In the genomic region with DNA sequence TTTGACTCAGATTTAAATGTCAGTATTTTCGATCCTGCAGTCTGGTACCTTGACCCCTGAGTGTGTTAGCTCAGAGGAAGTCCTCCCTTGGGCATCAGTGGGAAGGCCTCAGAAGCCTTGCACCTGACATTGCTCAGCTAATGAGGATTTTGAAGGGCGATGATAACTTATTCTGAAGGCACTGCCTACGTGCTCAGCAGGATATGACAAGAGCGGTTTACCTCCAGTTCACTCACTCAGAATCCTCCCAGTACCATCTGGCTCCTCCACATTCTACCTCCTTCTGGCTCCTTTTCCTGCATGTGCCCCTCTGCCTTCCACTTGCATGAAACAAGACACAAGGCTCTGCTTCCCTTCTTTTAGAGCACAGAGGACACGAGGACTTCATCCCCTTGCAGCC, we compare ENCODE assay signal across 26 mouse cellular contexts.
DNase-seq lines count a peak whose midpoint lies in the region; ATAC-seq and TF ChIP-seq lines count a peak whose summit lies in the region.
"Had no signal": no experiment of that assay in that cellular context is flagged by ENCODE, and none has a peak within 500 bp of the region (broad histone marks: within the 10 kb centered on the region; RNA-seq: fewer than 3 reads in every experiment).

No protein-coding gene starts in this region.

- H3K9me3 ChIP-seq in hindbrain, embryonic 16.5 days (ENCODE audit: control insufficient read depth, low read length) = no peaks in the 10 kb centered on the region
- H3K9me3 ChIP-seq in hindbrain, embryonic 14.5 days (ENCODE audit: control insufficient read depth, low read length) = no peaks in the 10 kb centered on the region
- H3K9me3 ChIP-seq: embryonic facial prominence, embryonic 15.5 days; limb, embryonic 10.5 days; liver, embryonic 15.5 days; lung, embryonic 15.5 days had no signal

- H3K27ac ChIP-seq in hindbrain, embryonic 16.5 days (ENCODE audit: low read depth, low read length) = no peak overlapping the region
- H3K27ac ChIP-seq in hindbrain, embryonic 14.5 days = no peak overlapping the region
- H3K27ac ChIP-seq: embryonic facial prominence, embryonic 15.5 days; gastrocnemius, adult 2 months; kidney, postnatal 0 days; left cerebral cortex, adult 2 months; limb, embryonic 10.5 days; liver, embryonic 15.5 days; lung, embryonic 15.5 days had no signal

- no peak for TF ChIP-seq CTCF in brain, embryonic 14.5 days (IDR thresholded peaks at IDR 0.05; ENCODE audit: borderline replicate concordance, extremely low read depth, insufficient read depth, insufficient read length)

- H3K4me1 ChIP-seq in hindbrain, embryonic 16.5 days (ENCODE audit: control insufficient read depth, insufficient read depth, low read depth, low read length) = no peaks in the 10 kb centered on the region
- no peaks in the 10 kb centered on the region for H3K4me1 ChIP-seq in hindbrain, embryonic 14.5 days (replicated peaks; ENCODE audit: control insufficient read depth, insufficient read depth, low read length)
- H3K4me1 ChIP-seq: embryonic facial prominence, embryonic 15.5 days; limb, embryonic 10.5 days; liver, embryonic 15.5 days; lung, embryonic 15.5 days had no signal

- no peak for TF ChIP-seq POLR2A in brain, embryonic 14.5 days (IDR thresholded peaks at IDR 0.05; ENCODE audit: borderline replicate concordance, extremely low read depth, insufficient read depth, insufficient read length, poor library complexity, severe bottlenecking)

- H3K9ac ChIP-seq in hindbrain, embryonic 16.5 days (ENCODE audit: low read depth, low read length) = no peak overlapping the region
- H3K9ac ChIP-seq in hindbrain, embryonic 14.5 days = no peak overlapping the region
- H3K9ac ChIP-seq: embryonic facial prominence, embryonic 15.5 days; liver, embryonic 15.5 days; lung, embryonic 15.5 days had no signal

- no peak overlapping the region for H3K4me2 ChIP-seq in hindbrain, embryonic 16.5 days (ENCODE audit: low read length)
- no peak overlapping the region for H3K4me2 ChIP-seq in hindbrain, embryonic 14.5 days (replicated peaks)
- H3K4me2 ChIP-seq: embryonic facial prominence, embryonic 15.5 days; liver, embryonic 15.5 days; lung, embryonic 15.5 days had no signal

- no peaks in the 10 kb centered on the region for H3K27me3 ChIP-seq in hindbrain, embryonic 16.5 days (replicated peaks; ENCODE audit: control insufficient read depth, insufficient read depth, low read length)
- no peaks in the 10 kb centered on the region for H3K27me3 ChIP-seq in hindbrain, embryonic 14.5 days (ENCODE audit: control insufficient read depth, insufficient read depth, low read length)
- H3K27me3 ChIP-seq: CH12.LX; embryonic facial prominence, embryonic 15.5 days; liver, embryonic 15.5 days; lung, embryonic 15.5 days had no signal

- H3K4me3 ChIP-seq in hindbrain, embryonic 16.5 days (ENCODE audit: low read length) = no peak overlapping the region
- H3K4me3 ChIP-seq in hindbrain, embryonic 14.5 days (replicated peaks; ENCODE audit: low read length) = no peak overlapping the region
- H3K4me3 ChIP-seq: embryonic facial prominence, embryonic 15.5 days; gastrocnemius, adult 2 months; left cerebral cortex, adult 2 months; limb, embryonic 10.5 days; liver, embryonic 15.5 days; lung, embryonic 15.5 days had no signal

- H3K36me3 ChIP-seq in hindbrain, embryonic 16.5 days (ENCODE audit: control insufficient read depth, insufficient read depth, low read length) = no peaks in the 10 kb centered on the region
- no peaks in the 10 kb centered on the region for H3K36me3 ChIP-seq in hindbrain, embryonic 14.5 days (replicated peaks; ENCODE audit: control insufficient read depth, insufficient read depth)
- H3K36me3 ChIP-seq: embryonic facial prominence, embryonic 15.5 days; G1E; limb, embryonic 10.5 days; liver, embryonic 15.5 days; lung, embryonic 15.5 days had no signal

- peak; percentile 47 to 61 for DNase-seq in cerebellum, postnatal 14 days
- no peak for DNase-seq in cerebellum, adult 11-12 months
- no peak for DNase-seq in hindbrain, embryonic 14.5 days (ENCODE audit: low spot score)
- DNase-seq in Muller cell, postnatal 12 days (ENCODE audit: inconsistent ontology term) = peak; percentile 25
- peak; percentile 50 for DNase-seq in brain, embryonic 14.5 days (ENCODE audit: low read depth)
- DNase-seq in layer of hippocampus, postnatal 14 days (ENCODE audit: low spot score in 2 of 2) = no peak
- DNase-seq: B cell, adult 2 months; cerebellum, adult 9-10 months; gastrocnemius, adult 2 months; kidney, adult 2 months; layer of hippocampus, adult 9-11 months; liver; lung, postnatal 4 days; right cerebral cortex, postnatal 25 days; spleen, adult 18-20 months had no signal

- WGBS in hindbrain, embryonic 16.5 days = 72% methylated on average over 5 of the region's 5 CpGs
- WGBS in hindbrain, embryonic 14.5 days = 67% methylated on average over 5 of the region's 5 CpGs

- peak; percentile 80 for ATAC-seq in hindbrain, embryonic 16.5 days
- ATAC-seq in hindbrain, embryonic 14.5 days (ENCODE audit: low FRiP score) = no peak
- ATAC-seq: forebrain, embryonic 14.5 days; inflammation-experienced regulatory T-cells, adult 6 months had no signal

Comparison
In these comparisons a context has a peak if more than half of its experiments do, and no peak if none do; other contexts are left out.
1. DNase-seq: peak in cerebellum, postnatal 14 days (2 of 2), Muller cell, postnatal 12 days (single experiment) and brain, embryonic 14.5 days (single experiment); none in cerebellum, adult 11-12 months (single experiment), hindbrain, embryonic 14.5 days (single experiment) and layer of hippocampus, postnatal 14 days (0 of 2).